Mouse (Mus musculus) embryonic fibroblast, embryonic 13.5 days (primary cell): ENCODE measurements around the gene Tmem30c.

Experiments used
- CTCF ChIP-seq: IDR thresholded peaks from 2 replicates; pipeline ENCODE4 v1.5.1; 2011; ENCODE audit warnings: mild to moderate bottlenecking, control low read depth, low read length, moderate library complexity, borderline replicate concordance; ENCODE audit not compliant: insufficient read depth
- POLR2A ChIP-seq: IDR thresholded peaks from 2 replicates; pipeline ENCODE4 v1.6.1; 2011; ENCODE audit warnings: low read depth, mild to moderate bottlenecking, control low read depth, low read length, moderate library complexity

GRCm38 (mm10) chr16:57295216-57295934, 2.7 kb upstream of the Tmem30c start:
- no peak for TF ChIP-seq POLR2A
- no peak for TF ChIP-seq CTCF
